Mouse (Mus musculus) lung, postnatal 0 days (tissue): ENCODE results near the gene Srrm3.

Experiments used
- CTCF ChIP-seq: IDR thresholded peaks from 2 replicates; pipeline ENCODE4 v1.5.1; 2016; ENCODE audit warnings: antibody characterized with exemption, mild to moderate bottlenecking
- EP300 ChIP-seq: IDR thresholded peaks from 2 replicates; pipeline ENCODE4 v1.6.1; 2016; ENCODE audit warnings: antibody characterized with exemption, mild to moderate bottlenecking, control low read depth

GRCm38 (mm10) chr5:135793996-135794858 is 12.5 kb upstream of the Srrm3 start:
- no peak for TF ChIP-seq EP300
- TF ChIP-seq CTCF: peak; percentile 98
